Mouse (Mus musculus) MN1 (cell line): ENCODE results near the gene Arl15.

Experiments used
- DNase-seq: peaks from one replicate; pipeline ENCODE4 v3.0.0-alpha.2; 2016; ENCODE audit warnings: low spot score

Arl15 gene

DNA sequence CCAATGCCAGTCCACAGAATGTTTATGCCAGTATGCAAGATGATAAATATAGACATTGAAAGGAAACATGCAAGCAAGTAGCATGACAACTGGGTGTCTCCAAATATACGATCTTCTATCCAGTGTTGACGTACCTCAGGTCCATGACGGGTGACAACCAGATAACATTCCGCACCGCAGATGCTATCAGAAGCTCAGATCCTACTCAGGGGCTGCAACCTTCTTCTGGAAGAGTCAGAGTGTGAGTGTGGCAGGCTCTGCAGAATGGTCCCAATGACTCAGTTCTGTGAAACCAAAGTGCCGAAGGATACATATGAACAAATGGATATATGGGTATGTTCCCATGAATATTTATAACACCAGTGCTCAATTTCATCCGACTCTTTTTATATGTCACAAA lies 313.2 kb downstream of the Arl15 start:
- DNase-seq = no peak

DNA sequence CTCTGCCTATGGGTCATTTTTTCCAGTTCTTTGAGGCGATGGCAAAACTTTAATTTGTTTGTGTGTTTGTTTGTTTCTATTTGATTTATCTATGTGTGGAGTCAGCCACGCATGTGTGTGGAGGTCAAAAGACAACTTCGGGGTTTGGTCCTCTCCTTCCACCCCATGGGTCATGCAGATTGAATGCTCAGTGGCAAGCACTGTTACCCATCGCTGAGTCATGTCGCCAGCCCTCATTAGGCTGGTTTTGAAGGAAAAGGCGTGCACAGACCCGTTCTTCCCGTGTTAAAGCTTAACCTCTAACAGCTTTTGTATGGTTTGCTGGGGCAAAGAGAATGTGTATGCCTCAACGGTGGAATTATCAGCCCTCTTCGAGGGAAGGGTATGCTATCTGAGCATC lies 315.1 kb downstream of the Arl15 start:
- no peak for DNase-seq

DNA sequence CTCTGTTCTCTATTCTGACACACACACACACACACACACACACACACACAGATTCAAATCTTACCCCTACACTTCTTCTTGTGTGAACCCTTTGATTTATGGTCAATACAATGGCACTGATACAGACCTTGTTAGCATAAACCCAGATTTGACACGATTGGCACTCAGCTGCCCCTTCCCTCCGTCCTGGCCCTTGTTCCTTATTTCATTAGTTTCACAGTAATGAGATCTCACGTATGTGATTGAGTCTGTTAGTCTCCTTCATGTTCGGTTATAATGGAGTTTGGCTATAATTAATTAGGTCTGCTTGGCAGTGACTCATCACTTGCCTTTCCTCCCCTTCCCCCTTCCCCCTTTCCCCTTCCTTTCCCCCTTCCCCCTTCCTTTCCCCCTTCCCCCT lies 315.5 kb downstream of the Arl15 start:
- peak; percentile 71 for DNase-seq

DNA sequence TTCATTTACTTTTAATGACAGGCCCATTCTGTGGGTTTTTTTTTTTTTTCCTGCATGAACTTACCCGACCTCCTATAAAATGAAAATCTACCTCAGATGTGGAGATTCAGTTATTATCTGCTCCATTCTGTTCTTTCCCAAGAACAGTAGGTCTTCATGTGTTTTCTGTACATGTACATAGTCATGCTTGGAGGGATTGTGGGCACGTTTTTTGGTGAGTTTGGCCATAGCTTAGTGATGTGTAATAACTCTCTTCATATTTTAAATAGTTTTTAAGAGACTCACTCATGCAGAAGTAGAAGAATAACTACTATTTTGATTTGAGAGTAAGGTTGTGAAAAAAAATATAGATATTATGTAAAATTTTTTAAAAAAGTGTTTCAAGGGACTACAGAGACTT lies 319.2 kb downstream of the Arl15 start:
- DNase-seq = no peak

DNA sequence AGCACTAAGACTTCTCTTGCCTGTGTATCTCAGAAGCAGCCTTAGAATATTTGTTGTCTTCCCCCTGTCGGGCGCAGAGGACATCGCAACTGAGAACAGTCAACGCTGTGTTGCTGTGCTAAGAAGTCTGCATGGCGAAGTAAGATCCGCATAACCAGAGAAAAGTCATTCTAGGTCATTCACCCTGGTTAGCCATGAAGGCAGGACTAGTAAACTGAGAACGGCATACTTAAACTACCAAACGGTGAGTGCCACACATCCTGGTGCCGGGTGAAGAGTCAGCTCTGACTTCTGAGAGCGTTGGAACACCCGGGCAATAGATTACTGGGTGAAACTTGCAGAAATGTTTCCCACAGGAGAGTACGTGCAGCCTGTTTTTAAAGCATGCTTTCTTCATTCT lies 320.3 kb downstream of the Arl15 start:
- DNase-seq = no peak

DNA sequence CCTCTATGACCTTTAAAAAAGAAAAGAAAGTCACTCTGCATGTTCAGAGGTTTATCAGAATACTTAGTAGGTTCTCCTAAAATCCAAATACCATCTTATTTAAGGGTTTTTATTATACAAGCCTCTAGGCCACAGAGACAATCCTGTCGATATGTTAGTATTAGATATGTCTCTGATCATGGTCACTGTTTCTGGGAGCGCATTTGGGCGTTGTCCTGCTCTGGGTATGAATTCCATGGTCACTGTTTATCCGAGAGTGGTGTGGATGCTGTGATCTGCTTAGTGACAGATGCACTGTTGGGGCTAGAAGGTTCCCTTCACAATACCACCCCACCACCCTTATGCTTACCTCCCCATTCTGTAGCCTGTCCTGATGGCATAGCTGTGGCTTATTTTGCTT lies 320.8 kb downstream of the Arl15 start:
- DNase-seq = no peak

DNA sequence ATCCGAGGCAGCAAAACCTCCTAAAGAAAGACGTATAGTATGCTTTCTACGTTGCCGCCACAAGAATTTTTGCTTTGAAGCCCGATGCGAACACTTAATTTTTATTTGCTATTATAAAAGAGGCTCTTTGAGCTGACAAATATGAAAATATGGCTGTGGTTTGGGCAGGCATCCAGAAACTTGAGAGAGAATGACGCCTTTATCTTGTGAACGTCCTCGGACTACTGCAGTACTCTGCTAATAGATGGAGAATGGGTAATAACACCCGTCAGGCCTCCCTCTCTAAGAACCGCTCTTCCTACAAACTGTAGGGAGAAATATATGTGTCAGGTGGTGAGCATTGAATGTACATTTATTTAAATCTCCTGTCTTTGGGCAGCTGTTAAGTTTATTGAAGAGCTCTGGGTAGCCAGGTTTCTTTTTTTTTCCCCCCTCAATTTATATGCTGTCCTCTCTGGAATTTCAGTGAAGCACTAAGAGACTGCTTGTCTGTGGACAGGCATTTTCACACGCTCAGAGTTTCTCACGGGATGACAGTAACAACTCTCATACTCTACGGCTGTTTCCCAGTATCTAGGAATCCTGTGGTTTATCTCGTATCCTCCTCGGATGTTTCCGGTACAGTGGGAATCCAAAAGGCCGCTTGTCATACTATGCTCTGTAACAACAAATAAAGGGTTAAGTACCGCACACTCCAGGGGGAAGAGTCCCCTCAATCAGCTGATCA lies 324.0 kb downstream of the Arl15 start:
- no peak for DNase-seq

DNA sequence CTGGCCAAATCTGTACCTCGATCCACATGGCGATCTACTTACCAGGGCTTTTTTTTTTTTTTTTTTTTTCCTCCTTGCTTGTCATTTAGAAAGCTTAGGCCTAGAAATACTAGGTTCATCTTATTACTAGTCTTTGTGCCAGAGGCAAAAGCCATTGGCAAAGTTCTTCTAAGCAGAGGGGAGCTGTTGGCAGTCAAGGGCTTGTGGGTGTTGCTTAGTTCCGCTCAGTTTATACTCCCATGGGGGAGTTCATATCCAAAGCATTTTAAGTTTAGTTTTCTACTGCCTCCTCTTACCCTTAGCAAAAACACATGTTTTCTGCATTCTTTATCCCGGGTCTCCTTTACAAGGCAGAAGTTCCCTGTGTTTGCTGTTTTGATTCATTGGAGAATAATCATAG lies 325.5 kb downstream of the Arl15 start:
- no peak for DNase-seq

DNA sequence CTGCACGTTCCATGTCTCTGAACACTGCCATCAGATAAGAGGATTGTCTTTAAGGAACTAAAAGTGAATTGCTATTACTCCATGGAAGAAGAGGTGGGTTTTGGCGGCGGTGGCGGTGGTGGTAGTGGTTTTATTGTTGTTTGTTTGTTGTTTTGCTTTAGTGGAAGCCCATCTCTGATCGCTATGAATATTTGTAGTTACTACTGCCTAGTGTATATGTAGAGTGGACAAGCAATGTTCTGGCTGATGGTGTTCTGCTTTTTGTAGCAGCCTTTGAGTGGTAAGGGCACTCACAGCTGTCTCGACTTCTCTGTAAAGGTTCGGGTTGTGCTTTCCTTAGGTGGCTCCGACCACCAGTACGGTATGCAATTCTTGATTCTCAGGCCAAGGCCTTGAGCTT lies 327.3 kb downstream of the Arl15 start:
- no peak for DNase-seq

DNA sequence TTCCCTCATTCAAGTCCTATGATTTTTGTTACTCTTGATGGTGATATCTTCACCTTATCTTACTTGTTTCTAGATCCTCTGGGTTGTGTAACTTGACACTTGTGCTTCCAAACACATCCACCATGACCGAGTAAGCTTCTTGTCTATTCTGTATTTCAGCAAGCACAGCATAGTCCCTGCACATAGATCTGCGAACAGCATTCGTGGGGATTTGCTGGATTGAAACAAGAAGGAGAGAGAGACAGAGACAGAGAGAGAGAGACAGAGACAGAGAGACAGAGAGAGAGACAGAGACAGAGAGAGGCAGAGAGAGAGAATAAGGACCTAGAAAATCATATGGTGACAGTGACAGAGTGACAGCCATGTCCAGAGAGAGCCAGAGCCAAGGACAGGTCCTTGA lies 329.1 kb downstream of the Arl15 start:
- DNase-seq = no peak

DNA sequence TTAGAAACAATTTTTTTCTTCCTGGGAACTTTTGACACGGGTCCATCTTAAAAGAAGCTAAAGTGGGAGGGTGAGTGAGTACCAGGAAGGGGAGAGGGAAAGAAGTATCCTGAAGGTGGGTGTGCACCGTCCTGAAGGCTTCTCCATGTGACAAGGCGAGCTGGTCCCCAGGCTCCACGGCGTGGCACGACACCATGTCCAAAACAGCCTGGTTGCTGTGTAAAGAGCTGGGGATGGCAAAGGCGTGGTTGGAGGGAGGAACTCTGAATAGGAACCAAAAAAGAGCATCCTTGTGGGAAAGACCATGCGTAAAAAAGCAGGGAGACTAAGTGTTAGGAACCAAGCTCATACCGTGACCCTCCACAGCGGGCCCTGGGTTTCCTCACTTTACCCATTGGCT lies 330.1 kb downstream of the Arl15 start:
- no peak for DNase-seq

DNA sequence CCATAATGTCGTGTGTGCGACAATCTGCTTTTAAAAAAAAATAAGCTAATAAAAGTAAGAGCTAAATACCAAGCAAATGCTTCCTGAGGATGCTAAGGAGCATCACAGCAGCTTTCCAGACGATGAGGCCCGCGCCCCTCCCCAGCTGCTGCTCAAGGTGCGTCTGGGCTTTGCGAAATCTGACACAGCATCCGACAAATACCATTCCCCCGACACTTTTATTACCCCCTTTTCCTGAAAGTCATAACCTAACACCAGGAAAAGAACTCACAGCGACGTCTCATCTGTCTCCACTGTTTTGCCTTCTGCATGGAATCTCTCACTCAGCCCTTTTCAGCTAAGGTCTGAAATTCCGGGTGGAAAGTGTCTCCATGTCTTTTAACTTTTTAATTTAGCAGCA lies 330.7 kb downstream of the Arl15 start:
- no peak for DNase-seq

DNA sequence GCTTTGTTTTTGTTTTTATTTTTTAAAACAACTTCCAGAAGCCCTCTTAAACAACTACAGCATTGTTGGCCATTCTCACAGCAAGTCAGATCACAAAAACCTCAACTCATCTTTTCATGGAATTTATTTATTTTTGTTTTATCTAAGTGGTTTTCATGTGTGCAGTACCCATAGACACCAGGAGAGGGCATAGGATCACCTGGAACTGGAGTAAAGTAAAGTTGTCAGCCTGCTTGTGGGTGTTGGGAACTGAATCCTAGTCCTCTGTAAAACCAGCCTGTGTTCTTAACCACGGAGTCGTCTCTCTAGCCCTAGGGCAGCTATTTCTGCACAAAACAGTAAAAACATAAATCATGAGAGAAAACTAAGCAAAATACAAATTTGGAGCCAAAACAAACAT lies 334.1 kb downstream of the Arl15 start:
- DNase-seq = no peak

DNA sequence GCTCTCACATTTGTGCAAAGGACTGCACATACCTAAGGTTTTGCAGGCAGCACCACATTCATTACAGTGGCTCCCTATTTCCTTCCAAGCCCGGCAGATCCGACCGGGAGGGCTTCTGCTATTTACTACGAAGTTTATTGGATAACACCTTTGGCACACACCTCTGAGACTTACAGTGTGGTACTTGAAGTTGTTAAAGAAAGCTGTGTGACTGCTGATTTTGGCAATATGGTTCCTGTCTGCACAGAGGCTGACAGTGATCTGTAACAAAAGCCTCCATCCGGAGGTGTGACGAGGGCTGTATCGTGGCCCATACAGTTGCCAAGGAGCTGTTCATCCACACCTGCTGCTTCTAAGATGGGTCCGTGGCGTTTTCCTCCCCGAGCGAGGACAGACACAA lies 335.7 kb downstream of the Arl15 start:
- DNase-seq = peak; percentile 38

DNA sequence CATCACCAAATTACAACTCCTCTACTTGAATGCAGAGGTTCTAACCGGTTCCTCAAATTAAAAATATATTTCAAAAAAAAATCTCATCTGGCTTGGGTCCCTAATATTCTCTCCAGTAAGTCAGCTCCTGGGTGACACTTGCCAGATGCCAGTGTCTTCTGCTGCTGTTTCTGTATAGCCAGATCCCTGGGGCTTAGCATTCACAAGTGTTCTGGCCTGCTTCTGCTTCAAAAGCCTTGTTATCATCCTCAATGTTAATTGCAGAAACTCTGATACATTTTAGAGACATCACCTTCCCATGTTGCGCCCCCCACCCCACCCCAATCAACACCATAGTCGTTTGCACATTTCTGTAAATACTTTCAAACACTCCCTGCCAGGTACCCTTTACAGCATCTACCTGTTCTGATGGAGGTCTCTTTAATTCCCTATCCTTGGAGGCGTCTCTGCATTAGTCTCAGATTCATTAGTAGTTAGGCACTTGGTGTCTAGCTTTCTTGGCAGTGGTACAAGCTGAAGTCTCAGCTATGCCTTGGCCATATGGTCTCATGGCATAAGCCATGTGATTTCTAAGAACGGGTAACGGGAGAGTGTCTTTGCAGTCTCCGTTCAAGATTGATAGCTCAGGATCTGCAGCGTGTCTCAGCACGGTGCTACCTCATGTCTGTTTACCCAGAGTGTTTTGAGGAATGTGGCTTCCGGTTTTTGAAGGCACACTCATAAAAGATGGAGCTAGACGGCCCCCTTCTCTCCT lies 336.4 kb downstream of the Arl15 start:
- DNase-seq = peak; percentile 69

DNA sequence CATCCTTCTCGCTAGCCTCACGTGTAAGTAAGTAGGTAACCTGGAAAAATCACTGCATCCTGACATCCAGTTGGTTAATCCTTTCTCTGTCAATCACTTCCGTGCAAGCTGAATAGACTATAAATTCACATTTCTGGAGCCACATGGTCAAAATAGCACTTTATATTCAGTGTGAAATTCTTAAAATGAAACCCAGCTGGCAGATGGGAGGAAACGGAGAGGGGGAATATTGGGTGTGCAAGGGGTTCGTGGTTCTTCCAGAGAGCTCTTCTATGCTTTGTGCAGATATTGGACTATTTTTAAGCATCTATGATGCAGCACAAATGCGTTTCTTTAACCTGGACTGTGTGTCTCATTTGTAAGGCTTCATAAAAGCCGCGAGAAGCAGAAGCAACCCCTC lies 344.6 kb downstream of the Arl15 start:
- no peak for DNase-seq

DNA sequence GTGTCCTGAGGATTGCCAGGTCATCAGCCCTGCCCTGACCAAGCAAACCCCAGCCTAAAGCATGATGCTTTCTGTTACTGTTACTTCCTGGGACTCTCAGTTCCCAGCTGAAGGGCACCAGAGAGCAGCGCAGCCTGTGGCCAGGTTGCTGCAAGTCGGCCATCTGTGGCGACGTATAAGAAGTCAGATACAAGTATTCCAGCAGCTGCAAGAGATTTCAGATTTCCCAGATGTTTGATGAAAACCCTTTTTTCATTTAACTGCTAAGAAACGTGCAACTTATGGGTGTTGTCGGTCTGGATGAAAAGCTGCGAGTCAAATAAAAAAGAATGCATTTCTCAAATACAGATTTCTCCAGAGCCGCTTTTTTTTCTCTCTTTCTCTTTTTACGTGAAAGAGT lies 345.3 kb downstream of the Arl15 start:
- DNase-seq = no peak

DNA sequence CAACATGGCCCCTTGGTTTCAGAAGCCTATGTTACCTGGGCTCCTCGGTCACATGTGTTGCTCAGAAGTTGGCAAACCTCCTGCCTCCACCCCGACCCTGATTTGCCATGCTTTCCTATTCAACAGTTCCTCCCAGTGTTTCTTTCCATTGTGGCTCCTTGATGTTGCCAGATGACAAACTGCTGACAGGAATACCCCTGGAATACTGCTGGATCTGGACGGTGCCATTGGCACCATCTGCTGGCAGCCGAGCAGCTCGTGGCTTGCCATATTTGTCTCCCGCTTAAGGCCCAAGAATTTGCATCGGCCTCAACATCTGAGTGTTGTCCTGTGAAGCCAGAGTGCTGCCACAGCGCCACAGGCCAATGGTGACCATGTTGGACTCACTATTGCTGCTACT lies 348.5 kb downstream of the Arl15 start:
- no peak for DNase-seq

DNA sequence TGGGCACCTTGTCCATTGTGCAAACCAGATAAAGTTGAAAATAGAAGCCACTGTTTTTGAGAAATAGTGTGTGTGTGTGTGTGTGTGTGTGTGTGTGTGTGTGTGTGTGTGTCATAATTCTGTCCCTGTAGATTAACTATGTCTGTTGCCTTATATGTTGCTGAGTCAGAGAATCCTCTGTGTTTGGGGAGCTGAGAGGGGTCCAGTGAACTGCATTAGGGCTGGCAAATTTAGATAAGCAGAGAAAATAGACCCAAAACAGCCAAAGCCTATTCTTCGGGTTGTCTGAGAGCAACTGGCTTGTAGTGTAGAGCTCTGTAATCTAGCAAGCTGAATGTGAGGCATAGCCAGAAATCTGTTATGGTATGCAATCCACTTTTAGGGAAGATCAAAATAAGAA lies 348.9 kb downstream of the Arl15 start:
- DNase-seq = no peak

DNA sequence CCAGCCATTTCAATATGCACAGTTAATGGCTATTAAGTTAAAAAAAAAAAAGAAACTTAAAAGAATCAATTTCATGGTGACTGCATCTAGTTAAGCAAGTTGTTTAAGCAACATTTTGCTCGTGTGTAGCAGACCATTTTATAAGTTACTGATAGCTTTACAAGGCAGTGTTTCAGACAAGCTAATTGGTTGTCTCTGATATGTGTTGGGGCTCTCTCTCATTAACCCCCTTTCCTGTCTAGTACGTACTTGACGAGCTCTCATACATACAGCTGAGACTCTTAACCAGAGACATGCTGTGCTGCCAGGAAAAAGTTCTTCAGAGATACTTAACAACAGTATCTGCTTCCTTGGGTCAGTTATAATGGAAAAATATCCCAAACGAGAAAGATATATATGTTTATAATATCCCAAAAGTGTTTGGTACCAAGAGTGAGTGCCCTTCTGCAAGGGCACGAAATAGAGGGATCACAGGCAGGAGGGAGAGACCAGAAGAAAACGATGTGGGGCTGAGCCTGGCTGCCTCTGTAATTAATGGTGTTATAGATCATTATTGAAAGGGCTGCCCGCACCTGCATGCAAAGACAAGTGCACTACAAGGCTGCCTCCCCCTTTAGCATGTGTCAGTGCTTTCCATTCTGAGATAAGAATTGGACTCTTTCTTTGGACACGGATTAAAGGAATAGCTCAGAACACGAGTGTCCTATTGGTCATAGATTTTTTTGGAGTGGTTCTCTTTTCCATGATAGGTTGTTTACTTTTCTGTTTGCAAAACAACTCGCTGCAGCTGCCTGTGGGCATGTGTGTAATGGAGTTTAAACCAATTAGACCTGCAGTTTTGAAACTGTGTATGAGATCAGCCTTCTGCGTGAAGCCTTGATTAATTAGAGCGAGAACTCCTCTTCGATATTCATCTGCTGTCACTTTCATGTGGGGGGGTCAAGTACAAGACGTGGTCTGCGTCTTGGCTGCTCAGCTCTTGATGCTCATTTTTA lies 350.0 kb downstream of the Arl15 start:
- no peak for DNase-seq

DNA sequence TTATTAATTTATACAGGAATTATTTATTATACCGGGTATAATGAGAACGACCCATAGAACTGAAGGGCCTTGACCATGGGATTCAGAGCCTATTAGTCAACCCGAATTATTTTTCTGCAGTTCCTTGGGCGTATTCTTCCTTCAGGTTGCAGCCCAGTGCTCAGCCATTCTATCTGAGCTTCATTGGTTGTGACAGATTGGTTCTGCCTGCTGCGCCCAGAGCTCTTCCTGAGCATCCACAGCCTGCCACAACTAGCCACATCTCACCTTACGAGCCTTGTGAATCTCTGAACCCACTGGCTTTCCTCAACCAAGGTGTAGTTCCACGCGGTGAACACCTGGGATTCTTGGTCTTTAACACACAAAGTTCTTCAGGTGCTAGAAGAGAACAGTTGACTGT lies 350.9 kb downstream of the Arl15 start:
- no peak for DNase-seq

DNA sequence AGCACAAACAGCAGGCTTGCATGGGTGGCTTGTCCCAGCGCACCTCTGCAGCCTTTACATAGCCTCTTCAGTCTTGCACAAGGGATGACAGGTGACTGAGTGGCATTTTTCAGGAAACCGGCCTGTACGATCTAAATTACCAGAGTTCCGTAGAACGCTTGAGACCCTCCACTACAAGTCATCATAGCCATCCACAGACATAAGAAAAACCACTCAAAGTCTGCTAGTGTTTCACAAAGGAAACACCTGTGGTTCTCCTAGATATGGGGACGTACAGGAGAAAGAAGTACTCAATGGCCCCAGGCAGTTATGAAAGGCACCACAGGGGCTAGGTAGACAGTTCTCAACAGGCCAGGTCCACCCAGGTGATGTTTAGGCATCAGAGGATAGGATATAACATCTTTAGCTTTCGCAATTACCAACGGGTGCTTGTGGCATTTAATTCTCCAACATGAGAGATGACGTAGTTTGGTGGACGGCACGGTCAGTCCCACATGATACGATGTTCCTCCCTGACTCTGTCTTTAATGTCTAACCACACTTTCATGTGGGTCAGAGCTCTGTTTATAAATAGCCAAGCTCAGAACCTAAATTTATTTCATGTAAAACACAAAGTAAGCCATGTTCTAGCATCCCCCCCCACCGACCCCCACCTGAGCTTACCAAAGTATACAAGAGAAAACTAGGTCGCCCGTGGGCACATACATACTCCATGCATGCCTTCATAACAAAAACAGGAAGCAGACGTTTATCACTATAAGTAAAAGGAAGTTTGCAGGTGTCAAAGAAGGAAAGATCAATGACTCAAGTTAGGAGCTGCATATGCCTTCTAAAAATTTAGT lies 356.8 kb downstream of the Arl15 start:
- DNase-seq = no peak
